Mouse (Mus musculus): ENCODE results near the gene Kif1c. TPM values are rescaled to one million over a fixed set of nuclear protein-coding genes. Genes with fewer than 3 reads are reported as not detected.
A peak's percentile ranks its signal among the peaks of the same experiment; 100 is the strongest.

The Kif1c gene
- polyA plus RNA-seq, 1 experiment from 2014 or later: 0.79 TPM

DNA sequence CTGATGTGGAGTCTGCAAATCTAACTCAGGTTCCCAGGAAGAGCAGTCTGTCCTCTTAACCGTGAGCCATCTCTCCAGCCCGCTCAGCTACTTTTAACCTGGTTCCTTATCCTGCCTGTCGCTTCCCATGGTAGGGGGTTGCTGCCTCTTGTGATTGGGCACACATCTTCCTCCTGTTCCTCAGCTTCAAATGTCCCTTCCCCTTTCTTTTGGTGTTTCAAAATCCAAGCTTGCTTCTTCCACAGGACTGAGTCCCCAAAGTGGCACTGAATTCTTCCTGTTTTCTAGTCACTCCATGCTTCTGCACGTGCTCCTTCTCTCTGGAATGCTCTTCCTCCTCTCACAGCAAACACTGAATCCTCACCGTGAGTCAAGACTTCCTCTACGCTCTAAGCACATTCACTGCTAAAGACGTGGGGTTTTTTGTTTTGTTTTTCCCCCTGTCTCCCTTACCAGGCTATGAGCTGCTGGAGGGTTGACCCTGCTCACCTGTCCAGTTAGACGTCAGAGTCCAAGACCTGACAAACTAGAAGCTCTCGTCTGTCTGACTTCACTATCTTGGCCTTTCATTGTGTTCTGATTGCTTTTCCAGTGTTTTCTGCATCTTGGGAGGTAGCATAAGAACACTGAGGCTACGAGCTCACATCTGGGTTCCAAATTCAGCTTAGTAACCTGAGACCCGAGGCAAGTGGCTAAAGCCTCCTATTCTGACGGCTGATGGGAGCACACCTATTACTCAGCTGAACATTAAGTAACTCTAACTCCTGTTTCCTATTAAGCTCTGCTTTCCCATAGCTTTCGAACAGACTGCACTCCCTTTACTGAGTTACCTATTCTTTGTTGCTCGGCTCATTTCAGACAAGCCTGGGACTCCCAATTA lies 32.8 kb upstream of the Kif1c start:
- WGBS (ENCODE audit: insufficient replicate concordance): 62% methylated on average over 14 of the region's 14 CpGs
- no peak for ATAC-seq (ENCODE audit: insufficient read depth)
- H3K27ac ChIP-seq (replicated peaks): peak overlapping the region; percentile 98
- H3K4me1 ChIP-seq (replicated peaks): peaks cover 47% of the 10 kb centered on the region
- no peaks in the 10 kb centered on the region for H3K9me3 ChIP-seq (replicated peaks)
- H3K4me2 ChIP-seq: peak overlapping the region; percentile 98
- peaks cover 49% of the 10 kb centered on the region for H3K36me3 ChIP-seq (replicated peaks)
- peak overlapping the region; percentile 78 for H3K9ac ChIP-seq
- H3K27me3 ChIP-seq: no peaks in the 10 kb centered on the region
- peak overlapping the region; percentile 79 for H3K4me3 ChIP-seq (replicated peaks)

DNA sequence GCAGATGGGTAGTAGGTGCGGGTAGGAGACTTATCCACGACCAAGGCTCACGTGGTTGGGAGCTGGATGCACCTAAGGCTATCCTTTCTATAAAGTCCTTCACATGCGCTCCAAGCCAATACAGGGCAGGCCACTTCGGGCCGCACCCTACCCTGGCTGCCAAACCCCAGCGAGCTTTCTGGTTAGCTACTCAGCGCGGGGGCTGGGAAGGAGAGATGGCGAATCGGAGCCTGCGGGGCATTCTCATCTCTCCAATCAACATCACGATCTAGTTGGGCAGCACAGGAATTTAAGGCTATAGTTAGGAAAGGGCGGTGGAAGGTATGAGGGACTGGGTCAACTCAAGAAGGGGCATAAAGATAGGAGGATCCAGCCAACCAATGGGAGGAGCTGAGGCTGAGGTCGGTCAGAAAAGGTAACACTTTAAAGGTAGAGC lies 32.0 kb upstream of the Kif1c start:
- H3K9ac ChIP-seq: peak overlapping the region; percentile 78
- H3K4me2 ChIP-seq: peak overlapping the region; percentile 98
- peak overlapping the region; percentile 79 for H3K4me3 ChIP-seq (replicated peaks)
- H3K9me3 ChIP-seq (replicated peaks): no peaks in the 10 kb centered on the region
- ATAC-seq (ENCODE audit: insufficient read depth): peak; percentile 67
- peaks cover 41% of the 10 kb centered on the region for H3K36me3 ChIP-seq (replicated peaks)
- no peaks in the 10 kb centered on the region for H3K27me3 ChIP-seq
- peak overlapping the region; percentile 98 for H3K27ac ChIP-seq (replicated peaks)
- peaks cover 47% of the 10 kb centered on the region for H3K4me1 ChIP-seq (replicated peaks)
- WGBS (ENCODE audit: insufficient replicate concordance): 2% methylated on average over 15 of the region's 15 CpGs

DNA sequence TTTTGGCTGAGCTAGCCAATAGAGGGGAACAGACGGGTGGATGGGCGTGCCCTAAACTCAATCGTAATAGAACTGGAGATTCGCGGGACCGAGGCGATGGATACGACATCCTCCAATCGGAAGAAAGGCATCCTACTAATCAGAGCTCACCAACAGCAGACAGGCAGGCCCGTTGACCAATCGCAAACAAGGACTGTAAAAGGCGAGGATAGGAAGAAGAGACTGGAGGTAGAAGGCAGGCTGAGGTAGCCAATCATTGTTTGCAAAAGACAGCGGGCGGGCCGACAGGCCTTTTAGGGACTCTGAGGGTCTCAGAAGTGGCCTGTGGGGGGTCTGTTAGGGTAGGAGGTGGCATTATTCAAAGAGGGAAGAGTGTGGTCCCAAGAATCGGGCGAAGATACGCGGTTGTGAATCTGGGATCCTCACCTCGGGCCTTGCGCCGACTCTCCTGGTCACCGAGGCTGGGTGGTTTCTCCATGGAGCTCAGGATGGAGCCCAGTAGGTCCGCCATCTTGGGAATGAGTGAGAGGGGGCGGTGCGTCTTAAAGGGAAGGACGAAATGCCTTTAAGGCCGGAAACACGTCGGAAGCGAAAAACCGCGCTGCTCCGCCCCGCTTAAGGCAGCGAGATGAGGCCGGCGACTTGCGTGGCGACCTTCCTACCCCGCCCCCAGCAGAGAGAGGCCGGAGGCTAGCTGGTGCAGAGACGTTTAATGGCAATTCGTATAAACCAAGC lies 31.4 kb upstream of the Kif1c start, which contains the start of gene Spag7:
Gene Spag7 (minus strand): TSS at position 646 of the 735 bp plus-strand sequence.
- under 1% methylated on average over 44 of the region's 44 CpGs for WGBS (ENCODE audit: insufficient replicate concordance)
- Histone ChIP-seq H3K27me3 (no peaks in the 10 kb centered on the region), H3K9ac (peak within 1 kb of the TSS; percentile 78), H3K36me3 (replicated peaks) (peaks cover 38% of the 10 kb centered on the region), H3K4me1 (replicated peaks) (peaks cover 47% of the 10 kb centered on the region), H3K27ac (replicated peaks) (peak within 1 kb of the TSS; percentile 98), H3K4me2 (peak within 1 kb of the TSS; percentile 98), H3K4me3 (replicated peaks) (peak within 1 kb of the TSS; percentile 79), H3K9me3 (replicated peaks) (no peaks in the 10 kb centered on the region)
- peak; percentile 92 for ATAC-seq (ENCODE audit: insufficient read depth)

DNA sequence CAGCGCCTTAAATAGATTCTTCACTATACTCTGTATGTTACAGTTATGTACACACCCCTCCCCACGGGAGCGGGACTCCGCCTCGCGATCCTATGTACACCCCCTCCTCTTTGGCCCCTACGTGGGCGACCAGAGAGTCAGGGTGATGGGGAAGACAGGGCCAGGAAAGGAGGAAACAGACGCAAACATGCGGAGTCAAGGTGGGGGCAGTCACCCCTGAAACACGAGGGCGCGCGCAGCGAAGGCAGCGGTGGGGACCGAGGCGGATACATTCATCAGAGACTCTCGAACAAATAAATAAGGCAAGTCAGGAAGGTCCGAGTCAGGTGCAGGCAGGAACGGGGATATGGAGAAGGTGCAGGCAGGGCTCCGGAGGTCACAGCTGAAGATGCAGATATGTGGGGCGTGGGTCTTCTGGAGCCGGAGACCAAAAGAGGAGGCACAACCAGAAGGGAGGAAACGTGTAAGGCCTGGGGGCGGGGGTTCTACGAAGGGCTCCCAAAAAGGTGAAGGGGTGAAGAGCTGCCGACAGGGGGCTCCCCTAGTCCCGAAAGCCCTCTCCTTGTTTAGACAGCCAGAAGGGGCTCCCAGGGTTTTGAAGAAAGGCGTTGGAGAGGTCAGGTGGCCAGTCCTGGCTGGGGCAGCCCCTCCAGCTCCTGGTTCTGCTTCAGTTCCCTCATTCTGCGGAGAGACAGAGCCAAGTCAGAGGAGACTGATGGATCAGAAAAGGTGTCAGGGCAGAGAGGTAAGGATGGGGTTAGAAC lies 30.6 kb upstream of the Kif1c start:
- peaks cover 47% of the 10 kb centered on the region for H3K4me1 ChIP-seq (replicated peaks)
- H3K9ac ChIP-seq: peak overlapping the region; percentile 78
- peak; percentile 0; the same call in 1 of the 2 replicates for ATAC-seq (ENCODE audit: insufficient read depth)
- H3K27ac ChIP-seq (replicated peaks): peak overlapping the region; percentile 98
- under 1% methylated on average over 31 of the region's 31 CpGs for WGBS (ENCODE audit: insufficient replicate concordance)
- no peaks in the 10 kb centered on the region for H3K9me3 ChIP-seq (replicated peaks)
- H3K4me3 ChIP-seq (replicated peaks): peak overlapping the region; percentile 79
- H3K27me3 ChIP-seq: no peaks in the 10 kb centered on the region
- H3K4me2 ChIP-seq: peak overlapping the region; percentile 98
- peaks cover 33% of the 10 kb centered on the region for H3K36me3 ChIP-seq (replicated peaks)

DNA sequence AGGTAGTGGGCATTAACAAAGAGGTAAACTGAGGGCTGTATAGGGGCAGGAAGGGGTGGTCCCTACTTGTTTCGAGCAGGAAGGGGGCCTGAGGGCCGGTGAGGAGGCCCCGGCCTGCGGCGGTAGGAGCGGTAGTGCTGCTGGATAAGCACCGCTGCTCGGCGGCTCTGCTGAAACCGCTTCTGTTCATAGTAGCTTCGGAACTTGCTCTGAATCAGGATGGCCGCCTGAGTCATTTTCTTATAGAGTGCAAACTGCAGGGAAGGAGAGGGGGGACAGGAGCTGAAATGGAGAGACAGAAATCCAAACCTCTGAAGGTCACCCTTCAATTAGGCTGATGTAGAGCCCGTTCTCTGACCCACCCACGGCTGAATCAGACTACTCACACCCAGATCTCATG lies 29.9 kb upstream of the Kif1c start:
- Histone ChIP-seq H3K27ac (replicated peaks) (peak overlapping the region; percentile 98), H3K9me3 (replicated peaks) (no peaks in the 10 kb centered on the region), H3K9ac (peak overlapping the region; percentile 78), H3K27me3 (no peaks in the 10 kb centered on the region), H3K4me3 (replicated peaks) (peak overlapping the region; percentile 79), H3K4me2 (peak overlapping the region; percentile 98), H3K36me3 (replicated peaks) (peaks cover 26% of the 10 kb centered on the region; the same call in 1 of the 2 replicates), H3K4me1 (replicated peaks) (peaks cover 47% of the 10 kb centered on the region)
- ATAC-seq (ENCODE audit: insufficient read depth): no peak
- 55% methylated on average over 14 of the region's 14 CpGs for WGBS (ENCODE audit: insufficient replicate concordance)

DNA sequence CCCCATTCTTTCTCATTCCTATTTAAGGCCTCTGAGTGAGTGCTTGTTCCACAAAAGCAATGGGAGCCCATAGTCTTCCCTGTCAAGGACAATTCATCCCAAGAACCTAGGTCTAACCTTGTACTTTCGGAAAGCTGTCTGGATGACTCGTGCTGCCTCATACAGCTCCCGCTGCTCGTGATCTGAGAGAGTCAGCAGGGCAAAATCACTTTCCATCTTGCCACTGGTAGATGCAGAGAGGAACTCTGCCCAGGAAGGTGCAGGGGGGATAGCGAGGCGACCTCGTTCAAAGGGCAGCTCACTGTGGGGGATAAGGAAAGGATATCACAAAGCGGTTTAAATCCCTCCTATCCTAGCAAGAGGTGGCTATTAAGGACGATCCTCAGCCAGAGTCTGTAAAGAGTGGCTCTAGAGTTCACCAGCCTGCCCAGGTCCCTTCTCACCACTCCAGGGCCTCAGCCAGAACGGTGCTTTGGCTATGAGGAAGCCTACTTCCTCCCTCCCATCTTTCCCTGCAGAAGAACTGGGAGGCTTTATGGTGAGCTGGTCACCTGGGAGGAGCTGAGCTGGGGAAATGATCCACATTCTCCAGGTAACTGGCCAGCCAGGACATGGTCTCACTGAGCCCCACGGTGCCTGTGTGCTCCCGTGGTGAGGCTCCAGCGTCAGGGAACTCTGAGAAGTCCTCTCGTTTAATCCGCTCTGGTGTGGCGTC lies 28.9 kb upstream of the Kif1c start:
- H3K4me2 ChIP-seq: no peak overlapping the region
- H3K4me1 ChIP-seq (replicated peaks): peaks cover 41% of the 10 kb centered on the region
- no peak overlapping the region for H3K4me3 ChIP-seq (replicated peaks)
- no peaks in the 10 kb centered on the region for H3K27me3 ChIP-seq
- no peak overlapping the region for H3K27ac ChIP-seq (replicated peaks)
- no peaks in the 10 kb centered on the region for H3K9me3 ChIP-seq (replicated peaks)
- no peak for ATAC-seq (ENCODE audit: insufficient read depth)
- H3K36me3 ChIP-seq (replicated peaks): peaks cover 24% of the 10 kb centered on the region; the same call in 1 of the 2 replicates
- WGBS (ENCODE audit: insufficient replicate concordance): 76% methylated on average over 16 of the region's 16 CpGs
- no peak overlapping the region for H3K9ac ChIP-seq

DNA sequence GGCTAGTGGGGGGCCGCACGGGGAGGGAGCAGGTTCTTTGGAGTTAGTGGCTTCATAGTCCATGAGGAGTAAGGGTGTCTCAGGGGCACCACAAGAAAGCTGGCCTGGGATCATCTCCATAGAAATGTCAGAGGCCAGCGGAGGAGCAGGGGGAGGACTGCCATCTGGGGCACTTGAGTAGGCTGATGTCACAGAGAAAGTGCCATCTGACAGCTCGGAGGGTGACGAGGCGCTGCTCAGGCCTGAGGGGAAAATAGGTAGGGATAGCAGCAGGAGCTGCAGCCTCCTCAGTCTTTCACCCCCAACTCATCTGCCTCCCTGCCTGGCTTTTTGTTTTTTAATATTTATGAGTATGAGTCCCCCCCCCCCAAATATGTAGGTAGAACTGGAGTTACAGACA lies 26.3 kb upstream of the Kif1c start:
- Histone ChIP-seq H3K9me3 (replicated peaks) (no peaks in the 10 kb centered on the region), H3K27me3 (no peaks in the 10 kb centered on the region), H3K4me3 (replicated peaks) (no peak overlapping the region), H3K4me2 (no peak overlapping the region), H3K9ac (no peak overlapping the region), H3K27ac (replicated peaks) (no peak overlapping the region), H3K4me1 (replicated peaks) (peaks cover 28% of the 10 kb centered on the region), H3K36me3 (replicated peaks) (peaks cover 23% of the 10 kb centered on the region; the same call in 1 of the 2 replicates)
- ATAC-seq (ENCODE audit: insufficient read depth): no peak
- WGBS (ENCODE audit: insufficient replicate concordance): 85% methylated on average over 6 of the region's 6 CpGs

DNA sequence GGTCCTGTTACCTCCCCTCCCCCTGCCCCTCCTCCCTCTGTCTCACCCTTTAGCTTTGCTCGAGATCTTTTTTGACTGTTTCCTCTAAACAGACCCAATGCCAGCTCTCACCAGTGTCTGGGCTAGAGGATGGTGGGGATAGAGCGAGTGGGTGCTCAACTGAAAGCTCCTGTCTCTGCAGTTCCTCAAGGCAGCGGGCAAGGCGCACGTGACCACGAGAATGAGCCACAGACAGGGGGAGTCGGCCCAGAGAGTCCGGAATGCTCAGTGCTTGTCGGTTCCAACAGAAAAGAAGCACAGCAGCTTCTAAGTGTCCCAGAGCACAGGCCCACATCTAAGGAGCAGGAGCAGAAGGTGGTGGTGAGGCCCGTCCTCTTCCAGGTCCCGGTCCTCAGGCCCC lies 25.8 kb upstream of the Kif1c start:
- Histone ChIP-seq H3K4me3 (replicated peaks) (no peak overlapping the region), H3K9ac (no peak overlapping the region), H3K4me1 (replicated peaks) (peaks cover 32% of the 10 kb centered on the region), H3K27ac (replicated peaks) (no peak overlapping the region), H3K4me2 (no peak overlapping the region), H3K9me3 (replicated peaks) (no peaks in the 10 kb centered on the region), H3K36me3 (replicated peaks) (peaks cover 23% of the 10 kb centered on the region; the same call in 1 of the 2 replicates), H3K27me3 (no peaks in the 10 kb centered on the region)
- 55% methylated on average over 11 of the region's 11 CpGs for WGBS (ENCODE audit: insufficient replicate concordance)
- ATAC-seq (ENCODE audit: insufficient read depth): no peak

DNA sequence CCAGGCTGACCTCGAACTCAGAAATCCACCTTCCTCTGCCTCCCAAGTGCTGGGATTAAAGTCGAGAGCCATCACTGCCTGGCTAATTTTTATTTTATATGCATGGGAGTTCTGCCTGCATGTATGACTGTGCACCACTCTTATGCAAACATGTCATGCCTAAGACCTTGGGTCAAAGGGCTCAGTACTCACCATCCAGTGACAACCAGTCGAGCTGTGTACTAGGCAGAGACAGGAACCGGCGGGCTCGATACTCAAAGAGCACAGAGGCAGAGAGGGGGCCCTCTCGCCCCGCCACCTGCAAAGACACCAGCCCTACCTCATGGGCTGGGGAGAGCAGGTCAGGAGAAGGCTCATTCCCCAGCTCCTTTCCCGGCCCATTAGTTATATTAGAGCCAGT lies 22.3 kb upstream of the Kif1c start:
- Histone ChIP-seq H3K27me3 (no peaks in the 10 kb centered on the region), H3K36me3 (replicated peaks) (peaks cover 32% of the 10 kb centered on the region), H3K27ac (replicated peaks) (peak overlapping the region; percentile 73), H3K4me2 (no peak overlapping the region), H3K4me1 (replicated peaks) (peaks cover 26% of the 10 kb centered on the region), H3K9ac (no peak overlapping the region), H3K9me3 (replicated peaks) (no peaks in the 10 kb centered on the region), H3K4me3 (replicated peaks) (no peak overlapping the region)
- WGBS (ENCODE audit: insufficient replicate concordance): 61% methylated on average over 9 of the region's 9 CpGs
- ATAC-seq (ENCODE audit: insufficient read depth): peak; percentile 61

DNA sequence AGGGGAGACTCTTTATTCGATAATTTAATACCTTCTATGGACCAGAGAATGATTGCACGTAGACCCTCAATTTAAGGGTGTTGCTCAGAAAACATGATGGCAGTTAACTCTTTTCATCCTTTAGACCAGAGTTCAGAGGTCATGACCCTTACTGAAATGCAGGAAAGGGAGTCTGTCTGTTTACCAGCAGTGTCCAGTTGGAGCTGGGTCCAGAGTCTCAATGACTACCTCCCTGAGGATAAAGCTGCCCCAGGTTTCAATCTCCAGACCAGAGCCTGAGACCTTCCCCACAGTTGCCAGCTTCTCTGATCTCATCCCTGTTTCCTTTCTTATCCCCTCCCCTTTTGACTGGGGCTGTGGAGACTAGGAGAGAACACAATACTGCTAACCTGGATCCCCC lies 21.8 kb upstream of the Kif1c start:
- Histone ChIP-seq H3K9ac (no peak overlapping the region), H3K4me1 (replicated peaks) (peaks cover 26% of the 10 kb centered on the region), H3K27me3 (no peaks in the 10 kb centered on the region), H3K4me2 (no peak overlapping the region), H3K27ac (replicated peaks) (peak overlapping the region; percentile 73), H3K36me3 (replicated peaks) (peaks cover 36% of the 10 kb centered on the region), H3K4me3 (replicated peaks) (no peak overlapping the region), H3K9me3 (replicated peaks) (no peaks in the 10 kb centered on the region)
- peak; percentile 54 for ATAC-seq (ENCODE audit: insufficient read depth)
- WGBS (ENCODE audit: insufficient replicate concordance): 73% methylated on average over 2 of the region's 2 CpGs
